Mouse (Mus musculus): ENCODE data around the gene Gpc6.

Gpc6 gene

DNA sequence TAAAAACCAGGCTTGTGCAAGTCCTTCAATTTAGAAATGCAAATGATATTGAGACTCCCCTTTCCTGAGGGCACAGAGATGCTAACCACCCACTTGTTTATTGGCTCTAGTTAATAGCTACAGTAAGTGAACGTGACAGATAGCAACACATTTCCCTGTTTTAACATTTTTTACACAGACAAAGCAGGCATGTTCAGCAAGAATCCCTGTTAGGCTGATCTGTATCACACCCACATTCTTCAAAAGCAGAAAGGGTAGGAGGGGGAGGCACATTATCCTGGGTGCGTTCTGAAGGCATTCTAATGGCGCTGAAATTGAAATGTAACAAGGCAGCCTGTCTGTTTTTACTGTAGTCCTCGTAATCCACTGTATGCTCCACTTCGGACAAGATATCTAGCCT lies 674.6 kb downstream of the Gpc6 start:
- DNase-seq (ENCODE audit: low read depth, low spot score) = no peak

DNA sequence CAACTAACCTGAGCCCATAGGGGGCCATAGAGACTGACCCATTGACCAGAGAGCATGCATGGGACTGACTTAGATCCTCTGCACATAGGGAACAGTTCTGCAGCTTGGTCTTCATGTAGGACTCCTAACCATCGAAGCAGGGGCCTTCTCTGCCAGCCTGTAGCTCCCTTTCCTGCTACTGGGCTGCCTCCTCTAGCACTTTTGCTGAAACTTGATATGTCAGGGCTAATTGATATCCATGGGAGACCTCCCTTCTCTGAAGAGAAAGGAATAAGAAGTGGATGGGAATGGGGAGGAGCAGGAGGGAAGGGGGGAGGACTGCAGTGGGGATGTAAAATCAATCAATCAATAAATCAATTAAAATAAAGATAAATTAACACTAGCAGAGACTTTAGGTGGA lies 678.7 kb downstream of the Gpc6 start:
- no peak for DNase-seq (ENCODE audit: low read depth, low spot score)

DNA sequence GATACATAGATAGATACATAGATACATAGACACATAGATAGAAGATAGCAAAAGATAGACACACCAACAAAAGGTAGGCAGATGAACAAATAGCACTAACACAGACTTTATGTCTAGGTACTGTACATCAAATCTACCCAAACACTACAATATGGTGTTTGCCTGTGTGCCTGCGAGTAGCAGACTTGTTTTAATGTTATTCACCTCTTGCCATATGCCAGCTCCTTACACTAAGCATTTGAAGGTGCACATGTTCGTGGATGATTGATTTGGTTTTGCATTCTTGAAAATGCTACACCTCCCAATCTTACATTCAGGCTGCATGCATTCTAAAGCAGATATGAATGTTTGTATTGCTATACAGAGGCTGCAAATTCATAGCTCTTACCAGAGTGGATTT lies 680.6 kb downstream of the Gpc6 start:
- DNase-seq (ENCODE audit: low read depth, low spot score) = no peak

DNA sequence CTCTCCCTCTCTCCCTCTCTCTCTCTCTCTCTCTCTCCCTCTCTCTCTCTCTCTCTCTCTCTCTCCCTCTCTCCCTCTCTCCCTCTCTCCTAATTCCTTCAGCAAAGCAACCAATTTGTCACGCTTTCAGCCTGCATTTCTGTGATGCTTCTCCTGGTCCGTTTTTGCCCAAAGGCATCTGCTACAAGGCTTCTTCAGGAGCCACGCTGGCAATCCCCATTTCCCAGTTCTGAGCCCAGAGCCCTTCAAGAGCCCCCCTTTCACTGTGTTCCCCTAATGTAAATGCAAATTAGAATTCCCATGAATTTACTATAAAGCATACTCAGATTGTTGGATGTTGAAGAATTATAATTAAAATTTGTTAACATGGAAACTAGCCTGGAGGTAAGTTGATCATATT lies 686.0 kb downstream of the Gpc6 start:
- no peak for DNase-seq (ENCODE audit: low read depth, low spot score)

DNA sequence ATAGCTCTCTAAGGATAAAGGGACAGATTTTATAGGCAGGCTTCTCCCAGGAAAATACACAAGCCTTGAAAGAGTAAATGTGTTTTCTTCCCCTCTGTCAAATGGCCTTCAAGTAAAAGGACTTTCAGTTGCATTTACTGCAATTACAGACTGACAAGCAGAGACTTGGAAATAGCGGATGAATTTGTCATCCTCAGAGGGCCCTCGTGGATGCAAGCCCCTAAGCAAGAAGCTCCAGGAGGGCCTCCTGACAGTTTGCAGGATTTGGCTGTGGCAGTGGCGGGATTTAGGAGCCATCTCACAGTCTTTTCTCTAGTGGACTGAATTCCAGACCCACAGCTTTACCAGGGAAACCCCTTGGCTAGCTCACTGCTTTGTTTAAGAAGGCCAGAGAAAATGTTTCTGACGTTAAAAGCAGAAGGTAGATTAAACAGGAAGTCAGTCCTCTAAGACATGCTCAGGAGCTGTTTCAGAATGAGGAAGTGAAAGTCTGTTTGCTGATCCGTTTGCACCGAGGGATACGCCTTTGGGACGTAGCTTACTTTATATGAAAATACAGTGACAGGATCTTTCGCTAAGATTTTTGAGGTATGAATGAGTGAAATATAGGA lies 700.1 kb downstream of the Gpc6 start:
- no peak for DNase-seq (ENCODE audit: low read depth, low spot score)

DNA sequence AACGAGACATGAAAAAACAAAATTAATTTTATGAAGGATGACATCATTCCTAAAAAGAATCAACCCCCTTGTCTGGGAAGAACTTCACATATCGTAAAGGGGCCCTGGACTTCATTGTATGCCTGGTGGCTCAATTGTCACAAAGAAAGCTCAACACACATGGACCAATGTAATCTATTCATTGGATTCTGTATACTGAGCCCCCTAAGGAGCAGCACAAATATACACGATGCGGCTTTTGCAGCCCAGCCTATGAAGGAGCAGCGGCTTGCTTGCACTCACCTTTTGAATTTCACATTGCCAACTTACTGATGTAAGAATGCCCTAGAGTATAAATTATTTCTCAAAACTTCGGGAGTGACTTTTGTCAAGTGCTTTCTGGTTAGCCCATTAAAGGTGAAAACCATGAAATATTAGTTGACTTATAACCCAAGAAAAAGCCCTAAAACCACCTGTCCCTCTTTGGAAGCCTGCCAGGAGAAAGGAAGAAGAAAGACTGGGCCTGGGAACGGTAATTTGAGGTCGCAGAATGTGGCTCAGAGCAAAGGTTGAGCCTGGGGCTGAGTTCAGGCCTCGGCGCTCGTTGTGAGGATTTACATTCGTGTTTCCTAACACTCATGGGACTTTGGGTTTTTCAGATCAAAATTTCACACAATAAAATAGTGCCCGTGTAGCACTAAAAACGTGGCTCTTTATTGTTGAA lies 709.3 kb downstream of the Gpc6 start:
- no peak for DNase-seq (ENCODE audit: low read depth, low spot score)

DNA sequence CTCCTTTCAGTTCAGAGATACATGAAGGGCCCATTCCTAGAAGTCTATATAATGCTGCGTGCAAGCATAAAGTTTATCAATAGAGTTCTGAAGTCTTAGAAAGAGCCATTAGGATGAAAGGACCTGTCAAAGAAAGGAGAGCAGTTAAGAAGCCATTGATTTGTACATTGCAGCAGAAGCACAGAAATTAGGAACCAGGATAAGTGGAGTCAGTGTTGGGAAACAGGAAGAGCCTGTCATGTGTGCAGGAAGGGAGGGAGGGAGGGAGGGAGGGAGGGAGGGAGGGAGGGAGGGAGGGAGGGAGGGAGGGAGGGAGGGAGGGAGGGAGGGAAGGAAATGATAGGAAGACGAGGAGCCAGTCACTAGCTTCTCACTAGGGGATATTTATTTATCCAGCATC lies 716.7 kb downstream of the Gpc6 start:
- no peak for DNase-seq (ENCODE audit: low read depth, low spot score)

DNA sequence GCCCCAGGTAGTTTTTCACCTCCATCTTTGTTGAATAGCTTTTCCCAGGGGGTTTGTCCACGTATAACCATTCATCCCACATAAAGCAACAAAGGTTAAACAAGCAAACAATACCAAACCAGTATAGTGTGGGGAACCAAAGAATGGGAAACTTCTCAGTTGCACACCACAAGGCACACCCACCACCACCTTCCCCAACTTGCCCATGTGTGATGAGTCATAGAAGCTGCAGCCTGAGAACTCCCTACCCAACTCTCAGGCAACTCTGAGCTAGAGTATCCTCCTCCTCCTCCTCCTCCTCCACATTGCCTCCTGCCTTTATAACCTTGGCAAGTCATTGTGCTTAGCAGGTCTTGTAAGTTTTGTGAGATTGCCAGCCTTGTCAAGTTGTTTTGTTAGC lies 718.0 kb downstream of the Gpc6 start:
- DNase-seq (ENCODE audit: low read depth, low spot score) = no peak

DNA sequence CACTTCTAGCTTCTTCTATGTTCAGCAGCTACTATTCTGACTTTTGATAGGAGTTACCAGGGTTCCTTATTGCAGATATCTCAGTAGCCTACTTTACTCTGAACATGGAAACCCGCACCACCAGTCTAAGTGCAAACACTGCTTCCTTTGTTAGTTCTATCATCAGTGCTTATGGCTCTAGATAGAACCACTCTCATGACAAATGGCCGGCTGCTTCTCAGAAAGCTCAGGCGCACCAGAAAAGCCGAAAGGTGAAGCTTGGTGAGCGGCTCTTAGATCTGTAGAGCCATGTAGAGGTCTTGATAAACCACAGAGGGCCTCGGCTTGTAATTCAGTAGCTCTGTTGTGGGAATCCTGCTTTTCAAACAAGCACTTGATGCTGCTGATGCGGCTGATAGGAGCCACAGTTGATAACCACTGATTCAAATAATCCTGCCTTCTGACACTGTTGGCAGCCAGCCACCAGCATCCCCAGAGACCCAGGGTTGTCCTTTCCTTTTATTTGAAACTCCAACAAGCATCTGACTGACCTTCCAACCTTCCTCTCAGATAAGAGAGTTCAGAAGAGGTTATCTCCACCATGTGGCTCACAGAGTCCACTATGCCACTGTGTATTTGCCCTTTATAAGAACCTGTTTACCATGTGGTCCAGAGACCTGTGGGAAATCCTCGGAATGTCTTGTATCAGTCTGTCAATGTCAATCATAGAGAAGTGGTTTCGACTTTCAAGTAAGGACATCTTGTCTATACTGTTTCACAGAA lies 723.3 kb downstream of the Gpc6 start:
- DNase-seq (ENCODE audit: low read depth, low spot score) = no peak

DNA sequence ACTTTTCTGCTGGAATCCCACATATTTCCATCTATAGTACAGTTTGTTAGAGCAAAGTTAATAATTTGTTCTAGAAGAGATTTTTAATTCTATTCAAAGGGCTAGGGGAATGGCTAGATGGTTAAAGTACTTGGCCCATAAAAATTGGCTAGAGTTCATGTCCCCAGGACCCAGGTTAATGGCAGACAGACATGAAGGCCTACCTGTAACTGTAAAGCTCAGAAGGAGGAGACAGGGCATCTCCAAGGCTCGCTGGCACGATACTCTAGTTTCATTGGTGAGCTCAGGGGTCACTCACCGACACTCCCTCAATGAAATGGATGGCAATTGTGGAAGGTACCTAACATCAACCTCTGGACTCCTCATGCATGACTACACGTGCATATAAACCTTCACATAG lies 725.0 kb downstream of the Gpc6 start:
- DNase-seq (ENCODE audit: low read depth, low spot score) = no peak

DNA sequence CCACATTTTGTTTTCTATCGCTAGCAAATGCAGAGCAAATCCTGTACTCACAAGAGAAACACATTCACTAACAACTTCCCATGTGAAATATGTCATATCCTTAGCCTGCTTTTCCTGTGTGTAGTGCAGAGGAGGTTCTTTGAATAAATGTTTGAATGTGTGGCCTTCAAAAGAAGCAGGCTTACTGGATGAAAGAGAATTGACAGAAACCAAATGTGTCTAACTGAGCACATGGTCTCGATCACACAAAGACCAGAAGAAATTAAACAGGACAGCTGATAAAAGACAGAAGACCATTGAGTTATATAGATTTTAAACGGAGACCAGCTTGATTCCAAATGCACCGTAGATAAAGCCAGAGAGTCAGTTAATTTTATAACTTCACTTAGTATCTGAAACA lies 726.2 kb downstream of the Gpc6 start:
- DNase-seq (ENCODE audit: low read depth, low spot score) = no peak

DNA sequence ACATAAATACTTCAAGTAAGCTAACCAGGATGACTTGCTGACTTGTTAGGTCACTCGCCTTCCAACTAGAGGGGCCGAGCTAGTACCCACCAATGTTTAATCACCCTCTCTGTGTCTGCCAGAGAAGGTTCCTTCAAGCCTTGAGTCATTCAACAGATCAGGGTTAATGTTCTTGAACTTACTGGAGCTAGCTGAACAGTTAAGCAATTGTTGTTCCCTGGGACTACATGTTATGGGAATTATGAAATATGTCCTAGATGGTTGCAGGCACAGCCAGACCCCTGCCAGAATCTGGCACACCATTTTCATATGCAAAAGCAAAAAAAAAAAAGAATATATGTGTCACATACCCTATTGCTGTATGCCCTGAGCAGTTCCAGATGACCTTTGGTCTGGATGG lies 726.8 kb downstream of the Gpc6 start:
- no peak for DNase-seq (ENCODE audit: low read depth, low spot score)

DNA sequence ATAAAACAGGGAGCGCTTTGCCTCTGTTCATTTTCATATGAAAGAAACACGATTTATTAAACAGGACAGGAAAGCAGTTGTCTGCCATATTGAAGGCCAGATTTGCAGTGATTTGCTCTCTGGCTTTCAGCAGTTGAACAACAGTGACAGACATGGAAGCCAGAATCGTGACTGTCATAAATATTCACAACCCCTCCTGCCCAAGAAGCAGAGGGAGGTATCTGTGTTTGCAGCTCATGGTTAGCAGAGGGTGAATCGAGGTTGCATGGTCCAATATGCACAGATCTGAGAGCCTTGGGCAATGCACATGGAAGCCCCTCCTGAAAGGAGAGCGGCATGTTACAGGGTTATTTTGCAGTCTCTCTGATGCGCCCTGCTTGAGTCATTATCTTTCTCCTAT lies 730.3 kb downstream of the Gpc6 start:
- DNase-seq (ENCODE audit: low read depth, low spot score) = no peak

DNA sequence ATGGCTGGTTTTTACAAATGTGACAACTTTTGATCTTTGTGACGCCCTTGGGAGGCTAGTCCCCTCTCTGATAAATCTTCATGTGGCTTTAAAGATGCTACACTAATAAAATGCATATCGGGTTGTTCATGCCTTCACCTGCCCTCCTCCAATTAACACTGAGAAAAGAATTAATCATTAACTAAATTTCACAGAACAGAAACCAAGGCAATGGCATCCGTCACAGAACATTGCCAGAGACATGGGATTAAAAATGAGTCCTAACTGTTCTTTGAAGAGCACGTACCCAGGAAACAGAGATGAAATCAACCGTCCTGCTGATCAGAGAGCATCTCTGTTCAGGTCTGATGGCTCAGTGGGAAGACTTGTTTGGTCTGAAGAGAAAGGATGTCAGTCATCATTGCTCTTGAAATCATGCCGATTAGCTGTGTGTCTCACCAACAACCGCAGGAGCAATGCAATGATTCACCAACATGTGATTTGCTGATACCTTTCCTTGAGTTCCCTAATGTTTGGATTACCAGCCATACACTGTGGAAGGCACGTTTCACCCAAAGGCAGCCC lies 734.2 kb downstream of the Gpc6 start:
- DNase-seq (ENCODE audit: low read depth, low spot score) = no peak

DNA sequence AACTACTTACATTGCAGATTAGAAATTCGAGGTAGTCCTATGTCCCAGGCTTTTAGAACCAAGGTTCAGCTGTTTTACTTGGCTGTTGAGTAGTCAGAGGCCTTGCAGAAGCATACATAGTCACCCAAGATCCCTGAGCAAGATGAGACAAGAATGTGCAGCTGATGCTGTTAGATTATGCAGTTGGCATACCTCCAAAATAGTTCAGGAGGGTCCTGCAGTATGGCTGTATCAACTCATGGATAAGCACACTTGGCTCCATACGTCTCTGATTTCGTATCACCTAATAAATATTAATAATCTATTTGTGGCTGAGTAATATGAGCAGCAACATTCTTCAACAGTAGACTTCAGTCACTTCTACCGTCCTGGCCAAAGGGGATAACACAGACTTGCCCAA lies 737.1 kb downstream of the Gpc6 start:
- no peak for DNase-seq (ENCODE audit: low read depth, low spot score)

DNA sequence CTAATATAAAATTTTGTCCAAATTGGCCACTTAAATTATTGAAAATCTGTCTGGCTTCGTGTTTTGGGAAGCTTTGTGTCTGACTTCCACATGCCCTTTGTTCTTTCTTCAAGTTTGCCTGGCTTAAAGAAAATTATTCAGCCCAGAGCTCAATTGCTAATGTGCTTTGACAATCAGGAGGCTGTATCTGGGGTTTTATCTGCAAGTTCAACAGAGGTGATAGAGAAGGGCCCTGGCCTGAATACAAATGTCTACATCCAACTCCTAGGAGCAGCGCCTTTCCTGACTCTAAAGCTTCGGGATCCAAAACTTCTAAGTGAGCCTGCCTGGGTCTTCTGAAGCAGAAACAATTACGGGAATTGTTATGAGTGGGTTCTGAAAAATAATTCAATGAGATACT lies 739.7 kb downstream of the Gpc6 start:
- no peak for DNase-seq (ENCODE audit: low read depth, low spot score)

DNA sequence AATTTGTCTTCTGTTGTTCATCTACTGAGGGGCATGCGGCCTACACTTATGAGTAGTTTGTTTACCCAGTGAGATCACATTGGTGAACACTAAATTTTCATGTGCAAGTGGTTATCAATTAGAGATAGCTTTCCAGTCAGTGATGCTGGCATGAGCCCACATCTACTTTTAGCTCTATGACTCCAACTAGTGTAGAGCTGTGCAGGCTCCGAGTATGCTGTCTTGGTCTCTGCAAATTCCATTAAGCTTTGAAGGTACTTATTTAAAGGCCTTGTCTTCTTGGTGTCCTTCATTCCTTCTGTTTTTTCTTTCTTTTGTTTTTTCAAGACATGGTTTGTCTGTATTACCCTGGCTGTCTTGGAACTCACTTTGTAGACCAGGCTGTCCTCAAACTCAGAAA lies 741.0 kb downstream of the Gpc6 start:
- DNase-seq (ENCODE audit: low read depth, low spot score) = no peak

DNA sequence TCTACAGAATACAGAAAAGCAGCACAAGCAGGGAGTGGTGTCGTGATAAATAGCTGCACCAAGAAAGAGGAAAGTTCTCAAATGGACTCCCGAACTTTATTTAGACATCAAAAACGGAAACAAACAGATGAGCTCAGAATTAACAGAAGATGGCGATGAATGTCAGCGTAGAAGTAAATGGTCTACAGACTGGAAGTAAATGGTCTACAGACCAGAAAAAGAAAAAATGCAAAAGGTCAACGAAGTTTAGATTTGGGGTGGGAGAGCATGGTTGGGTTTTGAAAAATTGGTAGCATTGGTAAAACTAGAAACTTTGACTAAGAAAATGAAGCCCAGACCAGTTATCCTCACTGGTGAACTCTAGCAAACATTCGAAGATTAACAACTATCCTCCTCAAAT lies 748.4 kb downstream of the Gpc6 start:
- no peak for DNase-seq (ENCODE audit: low read depth, low spot score)

DNA sequence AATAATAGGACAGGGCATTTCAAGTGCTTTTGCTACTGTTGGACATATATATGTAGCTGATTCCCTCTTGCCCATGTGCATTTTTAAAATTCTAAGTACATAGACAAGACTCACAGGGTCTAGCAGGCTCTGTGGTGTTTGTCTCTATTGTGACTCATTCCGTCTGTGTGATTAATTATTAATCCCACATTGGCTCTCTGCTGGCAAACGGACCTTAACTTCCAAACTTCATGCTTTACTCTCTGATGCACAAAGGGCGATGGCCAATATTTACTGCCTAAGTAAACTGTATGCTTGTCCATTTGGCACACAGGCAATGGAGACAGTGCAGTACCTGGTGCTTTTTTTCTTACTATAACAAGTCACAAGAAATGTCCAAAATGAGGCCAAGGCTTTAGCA lies 749.4 kb downstream of the Gpc6 start:
- no peak for DNase-seq (ENCODE audit: low read depth, low spot score)

DNA sequence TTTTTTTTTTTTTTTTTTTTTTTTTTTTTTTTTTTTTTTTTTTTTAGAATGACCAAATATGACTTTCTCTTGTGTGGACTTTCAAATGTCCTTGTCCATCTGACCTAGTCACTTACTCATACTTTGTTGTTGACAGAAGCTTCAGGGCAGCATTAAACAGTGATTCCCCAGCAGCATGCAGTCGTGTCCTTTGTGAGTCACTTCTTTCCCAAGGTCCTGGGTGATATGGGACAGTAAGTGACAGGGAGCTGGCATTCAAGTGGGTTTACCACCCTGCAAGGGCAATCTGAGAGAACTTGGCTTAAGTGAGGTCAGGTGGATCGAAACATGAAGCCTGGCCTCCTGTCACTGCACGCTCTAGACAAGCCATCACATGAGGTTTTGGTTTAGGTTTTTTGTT lies 754.8 kb downstream of the Gpc6 start:
- DNase-seq (ENCODE audit: low read depth, low spot score) = no peak

DNA sequence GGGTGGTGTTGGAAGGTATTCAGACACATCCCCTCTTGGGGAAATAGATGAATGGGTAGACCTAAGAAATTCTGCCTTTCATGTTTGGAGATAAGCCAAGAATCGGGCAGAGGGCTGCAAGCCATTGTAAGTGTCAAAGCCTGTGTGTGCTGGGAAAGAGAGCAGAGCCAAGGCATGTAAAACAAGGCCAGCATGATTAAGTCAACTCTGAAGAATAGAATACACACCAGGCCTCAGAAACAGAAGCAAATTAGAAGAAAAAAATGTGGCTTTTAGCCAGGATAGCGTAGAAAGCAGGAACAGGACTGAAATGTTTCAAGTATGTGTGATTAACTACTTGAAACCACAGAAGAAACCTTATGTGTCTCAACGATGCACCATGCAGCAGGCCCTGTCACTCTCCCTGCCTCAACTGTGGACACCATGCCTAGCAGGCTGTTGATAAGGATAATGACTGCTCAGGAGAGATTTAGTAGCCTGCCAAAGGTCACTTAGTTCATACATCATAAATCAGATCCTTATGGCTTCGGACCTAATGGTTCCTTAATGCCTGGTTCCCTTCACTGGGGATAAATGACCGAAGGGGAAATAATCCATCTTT lies 756.3 kb downstream of the Gpc6 start:
- no peak for DNase-seq (ENCODE audit: low read depth, low spot score)

DNA sequence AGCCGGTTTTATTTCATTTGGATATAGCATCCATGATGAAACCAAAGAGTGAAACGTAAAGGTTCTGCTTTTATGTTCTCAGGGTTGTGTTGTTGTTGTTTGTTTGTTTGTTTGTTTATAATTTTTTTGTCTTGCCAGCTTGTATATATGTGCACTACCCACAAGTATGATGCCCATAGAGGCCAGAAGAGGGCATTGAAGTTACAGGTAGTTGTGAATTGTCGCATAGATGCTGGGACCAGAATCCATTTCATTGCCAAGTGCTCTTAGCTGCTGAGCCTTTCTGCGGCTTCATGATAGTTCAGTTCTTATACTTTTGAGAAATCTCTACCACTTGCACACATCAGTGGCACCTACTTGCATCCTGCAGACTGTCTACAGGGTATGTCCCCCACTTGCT lies 758.0 kb downstream of the Gpc6 start:
- no peak for DNase-seq (ENCODE audit: low read depth, low spot score)
